Mouse (Mus musculus) forebrain, embryonic 11.5 days (tissue): ENCODE data around the gene Arid4b. TPM values are rescaled to one million over a fixed set of nuclear protein-coding genes. Genes with fewer than 3 reads are reported as not detected.
A peak's percentile ranks its signal among the peaks of the same experiment; 100 is the strongest.

ENCODE experiments used
- ATAC-seq: fragments of 200-750 bp; cut with Nextera tagmentation; replicated peaks from 2 replicates; pipeline ENCODE4 v1.8.0; 2017; ENCODE audit warnings: moderate TSS enrichment; ENCODE audit not compliant: low FRiP score
- DNase-seq: peaks from one replicate; pipeline ENCODE4 v3.0.0-alpha.2; 2017; ENCODE audit warnings: low spot score
- H3K27ac ChIP-seq: fragments of 300-500 bp; sonication (generic); 2 replicates; pipeline ENCODE4 v1.5.1; 2014; ENCODE audit warnings: low read depth, low read length
- H3K27me3 ChIP-seq: fragments of 300-500 bp; sonication (generic); 2 replicates; pipeline ENCODE4 v1.6.1; 2014; ENCODE audit warnings: mild to moderate bottlenecking, low read length, mixed read lengths; ENCODE audit not compliant: control insufficient read depth, insufficient read depth
- H3K36me3 ChIP-seq: fragments of 300-500 bp; sonication (generic); 2 replicates; pipeline ENCODE4 v1.6.1; 2014; ENCODE audit warnings: mild to moderate bottlenecking, low read length, moderate library complexity, mixed read lengths; ENCODE audit not compliant: control insufficient read depth, insufficient read depth
- H3K4me1 ChIP-seq: fragments of 300-500 bp; sonication (generic); replicated peaks from 2 replicates; pipeline ENCODE4 v1.6.1; 2014; ENCODE audit warnings: low read length, mixed read lengths; ENCODE audit not compliant: control insufficient read depth, insufficient read depth
- H3K4me2 ChIP-seq: fragments of 300-500 bp; sonication (generic); 2 replicates; pipeline ENCODE4 v1.6.1; 2014; ENCODE audit warnings: low read depth, mild to moderate bottlenecking, low read length, moderate library complexity, mixed read lengths; ENCODE audit not compliant: severe bottlenecking
- H3K4me3 ChIP-seq: fragments of 300-500 bp; sonication (generic); 2 replicates; pipeline ENCODE4 v1.5.1; 2014; ENCODE audit warnings: low read depth, low read length
- H3K9ac ChIP-seq: fragments of 300-500 bp; sonication (generic); 2 replicates; pipeline ENCODE4 v1.6.1; 2014; ENCODE audit warnings: low read length
- H3K9me3 ChIP-seq: fragments of 300-500 bp; sonication (generic); 2 replicates; pipeline ENCODE4 v1.6.1; 2016; ENCODE audit warnings: low read length, mixed read lengths; ENCODE audit not compliant: control insufficient read depth
- WGBS: fragments of 180-500 bp; shearing (Covaris S2); extraction: QIAGEN DNeasy Blood & Tissue Kit; methylation state at CpG from one replicate; pipeline ENCODE4 v1.1.7; 2014; 5-methylcytosine and 5-hydroxymethylcytosine counted together
- polyA plus RNA-seq: library from polyadenylated mRNA; unstranded; fragments of >200 nt; fragmentation: Nextera tagmentation; extraction: Ambion mirVana; gene quantifications from 2 replicates; pipeline ENCODE4 v1.2.1, GENCODE M21; 2014

Arid4b gene
- polyA plus RNA-seq, 1 experiment from 2014 or later: 97.3 TPM

- no peak for ATAC-seq
- 74% methylated on average over 1 of the region's 1 CpGs for WGBS
- no peak overlapping the region for H3K4me2 ChIP-seq
These were observed 48.1 kb downstream of the Arid4b start for GRCm38 (mm10) chr13:14111146-14111545.

GRCm38 (mm10) chr13:14113746-14114528 is 50.9 kb downstream of the Arid4b start:
- H3K36me3 ChIP-seq: no peaks in the 10 kb centered on the region
- 56% methylated on average over 4 of the region's 4 CpGs for WGBS
- H3K4me3 ChIP-seq: no peak overlapping the region
- no peaks in the 10 kb centered on the region for H3K9me3 ChIP-seq
- H3K27ac ChIP-seq: 0 out of 2 replicates have a peak overlapping the region, but pooled peaks have one; percentile 7
- no peaks in the 10 kb centered on the region for H3K27me3 ChIP-seq
- DNase-seq (peak; percentile 49), ATAC-seq (peak; percentile 89)
- no peak overlapping the region for H3K9ac ChIP-seq
- no peaks in the 10 kb centered on the region for H3K4me1 ChIP-seq
- H3K4me2 ChIP-seq: no peak overlapping the region

More at GRCm38 (mm10) chr13:14111146-14111545, 48.1 kb downstream of the Arid4b start:
- Histone ChIP-seq H3K9me3 (no peaks in the 10 kb centered on the region), H3K27me3 (no peaks in the 10 kb centered on the region), H3K27ac (no peak overlapping the region), H3K36me3 (no peaks in the 10 kb centered on the region), H3K9ac (no peak overlapping the region), H3K4me1 (no peaks in the 10 kb centered on the region), H3K4me3 (no peak overlapping the region)
- no peak for DNase-seq

- WGBS: 96% methylated on average over 2 of the region's 2 CpGs
- H3K9me3 ChIP-seq: no peaks in the 10 kb centered on the region
- no peak for ATAC-seq
These were observed 52.8 kb downstream of the Arid4b start for GRCm38 (mm10) chr13:14115805-14116204.

GRCm38 (mm10) chr13:14131651-14132050 is 68.6 kb downstream of the Arid4b start:
- peaks cover 3% of the 10 kb centered on the region; the same call in 1 of the 2 replicates for H3K36me3 ChIP-seq
- H3K27me3 ChIP-seq: no peaks in the 10 kb centered on the region
- DNase-seq: no peak
- no peak overlapping the region for H3K9ac ChIP-seq
- no peaks in the 10 kb centered on the region for H3K4me1 ChIP-seq
- 70% methylated on average over 1 of the region's 1 CpGs for WGBS
- no peak overlapping the region for H3K4me3 ChIP-seq
- no peak overlapping the region for H3K4me2 ChIP-seq
- H3K9me3 ChIP-seq: no peaks in the 10 kb centered on the region
- no peak overlapping the region for H3K27ac ChIP-seq
- no peak for ATAC-seq

More at GRCm38 (mm10) chr13:14115805-14116204, 52.8 kb downstream of the Arid4b start:
- H3K4me2 ChIP-seq: no peak overlapping the region
- H3K27ac ChIP-seq: no peak overlapping the region
- no peak overlapping the region for H3K4me3 ChIP-seq
- no peaks in the 10 kb centered on the region for H3K4me1 ChIP-seq
- H3K36me3 ChIP-seq: no peaks in the 10 kb centered on the region
- DNase-seq: no peak
- no peak overlapping the region for H3K9ac ChIP-seq
- H3K27me3 ChIP-seq: no peaks in the 10 kb centered on the region

DNA sequence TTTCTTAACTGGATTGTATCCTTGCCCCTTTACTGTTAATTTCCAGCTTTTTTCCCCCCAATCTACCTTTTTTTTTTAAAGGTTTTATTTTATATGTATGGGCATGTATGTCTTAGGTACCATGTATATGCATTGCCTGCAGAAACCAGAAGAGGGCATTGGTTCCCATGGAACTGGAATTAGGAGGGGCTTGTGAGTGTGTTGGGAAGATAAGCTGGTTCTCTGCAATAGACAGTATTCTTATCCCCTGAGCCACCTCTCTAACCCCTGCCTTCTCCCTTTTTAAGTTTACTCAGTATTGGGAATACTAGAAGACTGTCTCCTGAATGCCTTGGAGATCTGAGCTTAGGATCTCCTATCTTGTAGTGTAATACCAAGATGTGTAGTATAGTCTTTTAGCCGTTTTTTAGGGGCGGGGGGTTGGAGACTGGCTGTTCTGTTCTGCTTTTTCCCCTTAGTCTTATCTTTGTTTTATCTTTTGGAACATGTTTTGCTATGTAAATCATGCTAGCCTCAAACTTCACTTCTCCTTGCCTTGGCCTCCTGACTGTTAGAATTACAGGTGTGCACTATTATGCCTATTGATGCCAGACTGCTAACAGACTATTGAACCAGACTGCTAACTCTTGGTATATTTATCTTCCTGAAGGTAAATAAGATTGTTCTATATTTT is 79.4 kb downstream of the Arid4b start:
- H3K9ac ChIP-seq: no peak overlapping the region
- H3K36me3 ChIP-seq: no peaks in the 10 kb centered on the region
- no peak for DNase-seq
- H3K27me3 ChIP-seq: no peaks in the 10 kb centered on the region
- WGBS: 88% methylated on average over 2 of the region's 2 CpGs
- H3K27ac ChIP-seq: no peak overlapping the region
- H3K9me3 ChIP-seq: no peaks in the 10 kb centered on the region
- ATAC-seq: no peak; the same call in 1 of the 2 replicates
- no peak overlapping the region for H3K4me2 ChIP-seq
- no peak overlapping the region for H3K4me3 ChIP-seq
- no peaks in the 10 kb centered on the region for H3K4me1 ChIP-seq

DNA sequence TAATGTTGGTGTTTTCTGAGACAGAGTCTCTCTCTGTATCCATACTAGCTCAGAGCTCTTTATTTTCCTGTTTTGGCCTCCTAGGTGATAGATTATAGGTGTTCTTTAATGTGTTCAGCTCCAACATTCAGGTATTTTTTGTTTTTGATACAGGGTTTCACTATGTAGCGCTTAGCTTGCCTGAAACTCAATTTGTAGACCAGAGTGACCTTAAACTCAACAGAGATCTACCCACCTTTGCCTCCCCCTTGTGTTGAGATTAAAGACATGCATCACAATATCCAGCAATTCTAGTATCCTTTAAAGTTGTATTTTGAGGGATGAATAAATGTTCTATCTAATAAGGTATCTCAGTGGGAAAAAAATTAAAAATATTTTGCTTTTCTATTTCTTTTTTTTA is 115.0 kb downstream of the Arid4b start:
- 97% methylated on average over 1 of the region's 1 CpGs for WGBS
- Histone ChIP-seq H3K9me3 (no peaks in the 10 kb centered on the region), H3K4me3 (no peak overlapping the region), H3K27ac (no peak overlapping the region), H3K9ac (no peak overlapping the region), H3K36me3 (no peaks in the 10 kb centered on the region), H3K27me3 (no peaks in the 10 kb centered on the region), H3K4me1 (no peaks in the 10 kb centered on the region), H3K4me2 (no peak overlapping the region)
- no peak; the same call in 1 of the 2 replicates for ATAC-seq
- DNase-seq: no peak

DNA sequence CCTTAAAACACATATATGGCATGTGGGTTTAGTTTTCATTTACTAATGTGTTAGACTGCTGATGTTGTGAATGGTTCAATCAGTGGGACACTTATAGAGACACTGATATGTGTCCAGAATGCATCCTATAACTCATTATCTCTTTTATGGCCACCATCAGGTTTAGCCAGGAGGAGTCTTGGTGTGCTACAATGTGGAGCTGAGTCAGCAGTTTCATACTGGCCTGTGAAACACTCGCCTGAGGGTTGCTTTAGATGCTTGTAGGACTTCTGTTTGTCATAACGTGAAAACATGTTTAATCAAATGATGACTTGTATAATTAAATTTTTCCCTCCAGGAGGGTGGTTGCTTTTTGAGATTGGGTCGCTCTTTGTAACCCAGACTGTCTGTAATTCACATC is 116.6 kb downstream of the Arid4b start:
- Histone ChIP-seq H3K9ac (no peak overlapping the region), H3K36me3 (no peaks in the 10 kb centered on the region; the same call in 1 of the 2 replicates), H3K4me2 (no peak overlapping the region), H3K4me1 (no peaks in the 10 kb centered on the region), H3K4me3 (no peak overlapping the region), H3K27me3 (no peaks in the 10 kb centered on the region), H3K9me3 (no peaks in the 10 kb centered on the region), H3K27ac (no peak overlapping the region)
- DNase-seq (no peak), ATAC-seq (no peak)
- 85% methylated on average over 3 of the region's 3 CpGs for WGBS

DNA sequence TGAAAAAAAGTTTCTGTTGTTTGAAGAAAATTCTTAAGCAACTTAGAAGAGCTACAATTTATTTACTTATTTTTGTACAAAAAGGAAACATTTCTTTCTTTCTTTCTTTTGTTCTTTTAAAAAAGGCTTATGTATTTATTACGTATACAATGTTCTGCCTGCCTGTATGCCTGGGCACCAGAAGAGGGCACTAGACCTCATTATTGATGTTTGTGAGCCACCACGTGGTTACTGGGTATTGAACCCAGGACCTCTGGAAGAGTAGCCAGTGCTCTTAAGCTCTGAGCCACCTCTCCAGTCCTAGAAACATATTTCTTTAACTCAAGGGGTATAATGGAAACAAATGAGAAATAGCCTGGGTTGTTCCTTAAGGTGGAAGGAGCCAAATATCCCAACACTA is 182.9 kb downstream of the Arid4b start:
- Histone ChIP-seq H3K9ac (no peak overlapping the region), H3K27ac (no peak overlapping the region), H3K36me3 (no peaks in the 10 kb centered on the region), H3K27me3 (no peaks in the 10 kb centered on the region), H3K4me2 (no peak overlapping the region), H3K4me3 (no peak overlapping the region), H3K9me3 (no peaks in the 10 kb centered on the region), H3K4me1 (no peaks in the 10 kb centered on the region)
- ATAC-seq: no peak
- no peak for DNase-seq
- 51% methylated on average over 2 of the region's 2 CpGs for WGBS
